Mouse (Mus musculus): ENCODE results near the gene Tcp11l1. TPM values are rescaled to one million over a fixed set of nuclear protein-coding genes. Genes with fewer than 3 reads are reported as not detected.

Tcp11l1 gene
- total RNA-seq, 2 experiments from 2014 or later, result 35.6 to 37.9 TPM

DNA sequence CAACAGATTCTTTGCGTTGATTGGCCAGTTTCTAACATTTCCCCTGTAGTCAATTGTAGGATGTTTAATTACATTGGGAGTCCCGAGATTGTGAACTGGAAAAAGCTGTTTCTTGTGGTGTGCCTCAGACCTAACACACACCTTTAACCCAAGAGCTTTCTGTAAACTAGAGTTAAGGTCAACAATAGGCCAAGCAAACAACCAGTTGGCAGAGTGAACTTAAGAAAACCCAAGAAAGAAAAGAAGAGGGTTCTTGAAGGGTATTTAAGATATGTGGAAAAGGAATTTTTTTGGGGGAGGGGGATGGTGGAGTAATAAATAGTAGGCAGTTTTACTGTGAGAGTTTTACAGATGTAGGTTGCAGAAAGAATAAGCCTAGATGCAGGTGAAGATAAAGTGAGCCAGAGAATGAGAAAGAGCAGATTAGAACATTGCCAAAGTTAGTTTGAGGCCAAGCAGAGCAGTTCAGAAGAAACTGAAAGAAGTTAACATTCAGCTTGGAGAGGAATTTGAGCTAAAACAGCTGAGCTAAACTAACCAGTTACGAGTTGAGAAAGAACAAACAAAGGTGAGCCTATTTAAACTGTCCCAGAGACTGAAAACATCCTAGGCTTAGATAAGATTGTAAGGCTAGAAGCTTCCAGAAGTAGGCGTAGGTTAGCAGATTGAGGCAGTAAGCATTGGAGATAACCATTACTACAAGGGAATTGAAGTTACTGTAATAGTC, 95.8 kb downstream of the Tcp11l1 start:
- no peak for TF ChIP-seq CTCF (conservative IDR thresholded peaks at IDR 0.05)
- Histone ChIP-seq H3K4me3 (no peak overlapping the region), H3K27ac (no peak overlapping the region)
- DNase-seq (ENCODE audit: low spot score in 2 of 2), result no peak

DNA sequence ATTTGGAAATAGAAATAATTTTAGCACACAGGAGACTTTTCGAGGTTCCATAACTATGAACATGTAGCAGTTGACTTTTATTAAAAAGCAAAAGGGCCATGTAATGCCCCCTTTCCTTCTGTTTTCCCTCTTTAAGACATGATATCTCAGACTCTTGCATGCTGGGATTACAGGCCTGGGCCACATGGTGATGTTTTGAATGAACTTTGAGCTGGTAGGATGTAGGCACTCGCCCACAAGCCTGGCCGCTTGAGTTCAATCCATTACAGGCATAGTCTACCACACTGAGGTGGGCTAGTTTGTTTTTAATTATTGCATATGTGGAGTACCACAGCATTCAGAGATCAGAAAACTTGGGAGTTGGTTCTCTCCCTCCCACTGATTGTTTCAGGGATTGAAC, 97.2 kb downstream of the Tcp11l1 start:
- TF ChIP-seq CTCF (conservative IDR thresholded peaks at IDR 0.05), result no peak
- no peak overlapping the region for H3K4me3 ChIP-seq
- DNase-seq (ENCODE audit: low spot score in 2 of 2), result no peak
- H3K27ac ChIP-seq, result no peak overlapping the region

Other genes starting within 250 kb of the Tcp11l1 start
- gene Hipk3, start 217.7 kb downstream of the Tcp11l1 start, total RNA-seq (2021), result 10 to 100 TPM; 69.4 to 72.5 TPM
- 10 to 100 TPM; 45.3 to 46.2 TPM for gene Cstf3, start 121.6 kb downstream of the Tcp11l1 start, total RNA-seq (2021)
- gene Pin1rt1, start 4.2 kb upstream of the Tcp11l1 start, total RNA-seq (2021), result not detected
- gene Depdc7, start 30.7 kb upstream of the Tcp11l1 start, total RNA-seq (2021), result 1 to 10 TPM; 1.6 to 2.2 TPM
- gene Qser1, start 104.6 kb upstream of the Tcp11l1 start, total RNA-seq (2021), result 10 to 100 TPM in 1 of 2 experiments, 1 to 10 TPM in 1; 9.8 to 11.3 TPM
- under 1 TPM; 0.47 to 0.56 TPM for gene Prrg4, start 137.7 kb upstream of the Tcp11l1 start, total RNA-seq (2021)
- gene Ccdc73, start 155.6 kb upstream of the Tcp11l1 start, total RNA-seq (2021), result 1 to 10 TPM in 1 of 2 experiments, not detected in 1; 1.2 TPM